Mouse (Mus musculus): Measurements from ENCODE around the gene Sik2. TPM values are rescaled to one million over a fixed set of nuclear protein-coding genes. Genes with fewer than 3 reads are reported as not detected.

The Sik2 gene
- total and polyA plus RNA-seq, 3 experiments, result 18.7 to 72.8 (median 22.4) TPM

DNA sequence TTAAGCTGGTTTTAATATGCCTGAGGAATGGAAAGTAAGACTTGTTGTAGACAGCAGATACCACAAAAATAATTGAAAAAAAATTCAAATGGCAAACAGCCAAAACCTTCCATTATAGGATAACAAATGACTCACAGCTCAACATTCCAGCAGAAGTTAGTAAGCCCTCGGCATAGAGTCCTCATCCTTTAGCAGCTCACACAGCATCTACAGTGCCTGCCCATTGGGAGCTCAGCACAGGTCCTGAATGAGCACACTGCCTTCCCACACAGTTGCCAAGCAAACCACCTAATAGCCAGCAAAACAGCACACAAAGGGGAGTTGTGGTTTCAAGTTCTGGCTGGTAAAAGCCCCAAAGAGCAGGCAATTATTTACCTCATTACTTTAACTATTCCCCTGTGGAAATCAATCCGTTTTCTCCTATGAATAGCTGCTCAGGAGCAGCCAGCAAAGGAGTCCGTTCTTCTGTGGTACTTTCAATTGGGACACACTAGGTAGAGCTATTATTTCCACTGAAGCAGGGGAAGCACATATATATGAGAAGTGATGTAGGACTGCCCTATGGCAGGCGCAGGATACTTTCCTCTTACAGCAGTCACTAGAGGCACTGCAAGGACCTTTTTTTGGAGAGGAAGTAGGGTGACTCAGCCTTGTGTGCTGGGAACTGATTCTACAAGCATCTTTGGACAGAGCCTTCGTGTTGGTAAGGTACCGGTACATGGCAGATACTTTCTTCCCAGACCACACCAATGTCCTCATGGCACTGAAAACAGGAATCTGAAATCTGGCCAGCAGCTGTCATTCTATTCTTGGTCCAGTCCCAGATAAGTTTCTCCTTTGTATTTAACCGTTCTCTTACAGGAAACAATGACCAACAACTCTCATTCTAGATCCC lies 108.6 kb downstream of the Sik2 start:
- Histone ChIP-seq H3K36me3 (replicated peaks) (peaks cover 89% of the 10 kb centered on the region), H3K4me3 (ENCODE audit: low read depth, low read length) (no peak overlapping the region), H3K9me3 (replicated peaks) (no peaks in the 10 kb centered on the region), H3K27me3 (ENCODE audit: insufficient read depth, low read length) (no peaks in the 10 kb centered on the region), H3K4me1 (ENCODE audit: insufficient read depth, low read depth, low read length) (peaks cover 7% of the 10 kb centered on the region)
- TF ChIP-seq CTCF (IDR thresholded peaks at IDR 0.05; ENCODE audit: low read depth, low read length), result no peak
- TF ChIP-seq TAL1 (conservative IDR thresholded peaks at IDR 0.05; ENCODE audit: low read depth, low read length), result no peak
- no peak for TF ChIP-seq POLR2AphosphoS5 (IDR thresholded peaks at IDR 0.05; ENCODE audit: insufficient replicate concordance, low read depth, low read length)
- no peak for TF ChIP-seq GATA2 (IDR thresholded peaks at IDR 0.05; ENCODE audit: borderline replicate concordance, low read depth, low read length)
- no peak for TF ChIP-seq GATA1 (IDR thresholded peaks at IDR 0.05; ENCODE audit: borderline replicate concordance, low read length)
- ATAC-seq (ENCODE audit: extremely low read depth, insufficient number of reproducible peaks, low FRiP score, poor library complexity, severe bottlenecking), result no peak
- DNase-seq (ENCODE audit: low spot score), result no peak

DNA sequence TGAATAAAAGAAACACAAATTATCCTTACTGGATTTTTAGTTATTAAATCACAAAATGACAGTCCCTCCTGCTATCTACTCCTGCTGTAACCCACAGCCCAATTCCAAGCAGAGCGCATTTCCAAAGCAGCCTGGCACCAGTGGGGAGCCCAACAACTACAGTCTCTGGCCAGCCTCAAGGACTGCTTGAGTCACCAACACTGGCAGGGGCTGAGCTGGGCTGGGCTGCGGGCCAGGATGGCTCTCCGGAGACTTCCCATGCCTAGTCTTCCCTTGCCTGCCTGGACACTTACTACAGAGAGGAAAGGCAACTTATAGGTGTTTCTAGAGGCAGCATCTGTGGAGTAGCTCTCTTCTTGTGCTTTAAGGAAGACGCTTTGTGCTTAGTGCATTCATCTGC lies 115.2 kb downstream of the Sik2 start:
- no peak for DNase-seq (ENCODE audit: low spot score)
- Histone ChIP-seq H3K36me3 (replicated peaks) (peaks cover 96% of the 10 kb centered on the region), H3K27me3 (ENCODE audit: insufficient read depth, low read length) (no peaks in the 10 kb centered on the region), H3K4me3 (ENCODE audit: low read depth, low read length) (no peak overlapping the region), H3K4me1 (ENCODE audit: insufficient read depth, low read depth, low read length) (no peaks in the 10 kb centered on the region), H3K9me3 (replicated peaks) (no peaks in the 10 kb centered on the region)
- no peak for ATAC-seq (ENCODE audit: extremely low read depth, insufficient number of reproducible peaks, low FRiP score, poor library complexity, severe bottlenecking)
- TF ChIP-seq TAL1 (conservative IDR thresholded peaks at IDR 0.05; ENCODE audit: low read depth, low read length) (no peak), POLR2AphosphoS5 (IDR thresholded peaks at IDR 0.05; ENCODE audit: insufficient replicate concordance, low read depth, low read length) (no peak), CTCF (IDR thresholded peaks at IDR 0.05; ENCODE audit: low read depth, low read length) (no peak), GATA1 (IDR thresholded peaks at IDR 0.05; ENCODE audit: borderline replicate concordance, low read length) (no peak), GATA2 (IDR thresholded peaks at IDR 0.05; ENCODE audit: borderline replicate concordance, low read depth, low read length) (no peak)

GRCm38 (mm10) chr9:50890494-50891090 lies 118.3 kb downstream of the Sik2 start:
- H3K36me3 ChIP-seq (replicated peaks), result peaks cover 96% of the 10 kb centered on the region
- no peak overlapping the region for H3K4me3 ChIP-seq (ENCODE audit: low read depth, low read length)
- ATAC-seq (ENCODE audit: extremely low read depth, insufficient number of reproducible peaks, low FRiP score, poor library complexity, severe bottlenecking) (no peak), DNase-seq (ENCODE audit: low spot score) (no peak)
- TF ChIP-seq POLR2AphosphoS5 (IDR thresholded peaks at IDR 0.05; ENCODE audit: insufficient replicate concordance, low read depth, low read length), result no peak
- TF ChIP-seq GATA1 (IDR thresholded peaks at IDR 0.05; ENCODE audit: borderline replicate concordance, low read length), result no peak
- TF ChIP-seq TAL1 (conservative IDR thresholded peaks at IDR 0.05; ENCODE audit: low read depth, low read length), result no peak
- TF ChIP-seq GATA2 (IDR thresholded peaks at IDR 0.05; ENCODE audit: borderline replicate concordance, low read depth, low read length), result no peak
- no peak for TF ChIP-seq CTCF (IDR thresholded peaks at IDR 0.05; ENCODE audit: low read depth, low read length)
- H3K27me3 ChIP-seq (ENCODE audit: insufficient read depth, low read length), result no peaks in the 10 kb centered on the region
- H3K4me1 ChIP-seq (ENCODE audit: insufficient read depth, low read depth, low read length), result peaks cover 2% of the 10 kb centered on the region
- H3K9me3 ChIP-seq (replicated peaks), result no peaks in the 10 kb centered on the region

DNA sequence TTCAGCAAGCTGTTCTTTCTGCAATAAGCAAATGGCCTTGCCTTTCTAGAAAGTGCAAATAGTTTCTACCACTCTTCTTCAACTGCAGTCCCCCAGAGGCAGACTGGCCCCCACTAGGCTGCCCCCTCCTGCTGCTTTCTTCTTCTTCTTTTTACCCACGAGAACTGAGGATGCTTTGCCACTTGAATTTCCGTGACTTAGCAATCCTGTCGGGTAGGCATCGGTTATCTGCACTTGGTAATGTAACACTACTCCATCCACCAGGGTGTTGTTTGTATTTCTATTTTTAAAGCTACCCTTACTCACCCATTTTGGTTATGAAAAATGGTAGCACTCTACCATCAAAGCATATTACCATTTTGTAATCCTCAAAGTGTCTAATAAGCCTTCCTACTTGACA lies 118.9 kb downstream of the Sik2 start:
- no peak for TF ChIP-seq GATA2 (IDR thresholded peaks at IDR 0.05; ENCODE audit: borderline replicate concordance, low read depth, low read length)
- no peak for TF ChIP-seq GATA1 (IDR thresholded peaks at IDR 0.05; ENCODE audit: borderline replicate concordance, low read length)
- no peak for TF ChIP-seq POLR2AphosphoS5 (IDR thresholded peaks at IDR 0.05; ENCODE audit: insufficient replicate concordance, low read depth, low read length)
- ATAC-seq (ENCODE audit: extremely low read depth, insufficient number of reproducible peaks, low FRiP score, poor library complexity, severe bottlenecking), result no peak

GRCm38 (mm10) chr9:50889211-50889610 lies 119.7 kb downstream of the Sik2 start:
- no peak for ATAC-seq (ENCODE audit: extremely low read depth, insufficient number of reproducible peaks, low FRiP score, poor library complexity, severe bottlenecking)
- no peaks in the 10 kb centered on the region for H3K9me3 ChIP-seq (replicated peaks)
- H3K27me3 ChIP-seq (ENCODE audit: insufficient read depth, low read length), result no peaks in the 10 kb centered on the region
- TF ChIP-seq CTCF (IDR thresholded peaks at IDR 0.05; ENCODE audit: low read depth, low read length), result no peak
- TF ChIP-seq GATA1 (IDR thresholded peaks at IDR 0.05; ENCODE audit: borderline replicate concordance, low read length), result no peak
- TF ChIP-seq TAL1 (conservative IDR thresholded peaks at IDR 0.05; ENCODE audit: low read depth, low read length), result no peak
- TF ChIP-seq GATA2 (IDR thresholded peaks at IDR 0.05; ENCODE audit: borderline replicate concordance, low read depth, low read length), result no peak
- TF ChIP-seq POLR2AphosphoS5 (IDR thresholded peaks at IDR 0.05; ENCODE audit: insufficient replicate concordance, low read depth, low read length), result no peak
- no peak for DNase-seq (ENCODE audit: low spot score)
- no peak overlapping the region for H3K4me3 ChIP-seq (ENCODE audit: low read depth, low read length)
- H3K4me1 ChIP-seq (ENCODE audit: insufficient read depth, low read depth, low read length), result peaks cover 13% of the 10 kb centered on the region
- H3K36me3 ChIP-seq (replicated peaks), result peaks cover 96% of the 10 kb centered on the region

More for the DNA sequence above, 118.9 kb downstream of the Sik2 start:
- Histone ChIP-seq H3K4me1 (ENCODE audit: insufficient read depth, low read depth, low read length) (peaks cover 8% of the 10 kb centered on the region), H3K36me3 (replicated peaks) (peaks cover 96% of the 10 kb centered on the region), H3K4me3 (ENCODE audit: low read depth, low read length) (no peak overlapping the region), H3K27me3 (ENCODE audit: insufficient read depth, low read length) (no peaks in the 10 kb centered on the region), H3K9me3 (replicated peaks) (no peaks in the 10 kb centered on the region)
- DNase-seq (ENCODE audit: low spot score), result no peak

DNA sequence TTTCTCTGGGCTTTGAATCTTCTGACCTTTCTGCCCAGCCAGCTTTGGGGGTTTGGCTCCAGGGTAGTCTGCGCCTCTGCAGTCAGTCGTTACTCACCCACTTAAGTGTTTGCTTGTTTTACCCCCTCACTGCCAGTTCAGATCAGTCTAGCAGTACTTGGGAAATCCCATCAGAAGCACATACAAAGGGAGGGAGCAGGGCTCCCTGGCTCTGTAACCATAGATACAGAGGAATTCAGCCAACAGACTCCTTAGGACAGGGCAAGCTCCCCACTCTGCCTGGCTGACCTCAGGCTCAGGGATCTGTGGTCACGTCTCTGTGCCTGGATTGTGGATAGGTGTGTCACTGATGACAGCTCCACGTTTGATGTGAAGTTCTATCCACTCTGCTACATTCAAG lies 121.5 kb downstream of the Sik2 start:
- no peak overlapping the region for H3K4me3 ChIP-seq (ENCODE audit: low read depth, low read length)
- TF ChIP-seq POLR2AphosphoS5 (IDR thresholded peaks at IDR 0.05; ENCODE audit: insufficient replicate concordance, low read depth, low read length), result no peak
- TF ChIP-seq CTCF (IDR thresholded peaks at IDR 0.05; ENCODE audit: low read depth, low read length), result no peak
- no peak for TF ChIP-seq TAL1 (conservative IDR thresholded peaks at IDR 0.05; ENCODE audit: low read depth, low read length)
- no peak for TF ChIP-seq GATA2 (IDR thresholded peaks at IDR 0.05; ENCODE audit: borderline replicate concordance, low read depth, low read length)
- TF ChIP-seq GATA1 (IDR thresholded peaks at IDR 0.05; ENCODE audit: borderline replicate concordance, low read length), result no peak
- DNase-seq (ENCODE audit: low spot score), result no peak

More for the DNA sequence above, 121.5 kb downstream of the Sik2 start:
- peaks cover 97% of the 10 kb centered on the region for H3K36me3 ChIP-seq (replicated peaks)
- H3K9me3 ChIP-seq (replicated peaks), result no peaks in the 10 kb centered on the region
- no peak for ATAC-seq (ENCODE audit: extremely low read depth, insufficient number of reproducible peaks, low FRiP score, poor library complexity, severe bottlenecking)
- peaks cover 25% of the 10 kb centered on the region for H3K4me1 ChIP-seq (ENCODE audit: insufficient read depth, low read depth, low read length)
- no peaks in the 10 kb centered on the region for H3K27me3 ChIP-seq (ENCODE audit: insufficient read depth, low read length)
